Mouse (Mus musculus): Measurements from ENCODE around the gene Gm20737.
"Not testable (repeated sequence)": the region's sequence is repeated elsewhere in the genome, so short reads cannot be mapped to it uniquely, and the experiment has no call there.

Gene Gm20737

DNA sequence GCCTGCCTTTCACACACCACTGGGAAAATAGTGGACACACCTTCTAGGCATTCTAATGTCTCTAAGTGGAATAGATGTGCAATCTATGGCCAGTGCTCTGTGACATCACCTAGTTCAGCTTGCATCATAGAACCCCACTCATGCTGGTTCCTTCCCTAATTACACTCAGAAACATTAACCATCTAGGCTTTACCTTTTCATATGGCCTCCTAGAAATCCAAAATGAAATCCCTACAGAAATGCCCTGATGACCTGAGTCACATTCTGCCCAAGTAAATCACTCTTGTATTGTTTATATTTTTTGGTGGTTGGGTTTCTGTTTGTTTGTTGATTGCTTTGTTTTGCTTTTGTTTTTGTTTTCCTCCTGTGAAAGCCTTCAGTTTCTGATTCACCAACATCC lies at the start of gene Gm20737:
TSS of gene Gm20737 (minus strand) at position 101 of the 400 bp plus-strand sequence.
- in situ Hi-C loops (cut with MseI, MboI) = not testable (repeated sequence)

DNA sequence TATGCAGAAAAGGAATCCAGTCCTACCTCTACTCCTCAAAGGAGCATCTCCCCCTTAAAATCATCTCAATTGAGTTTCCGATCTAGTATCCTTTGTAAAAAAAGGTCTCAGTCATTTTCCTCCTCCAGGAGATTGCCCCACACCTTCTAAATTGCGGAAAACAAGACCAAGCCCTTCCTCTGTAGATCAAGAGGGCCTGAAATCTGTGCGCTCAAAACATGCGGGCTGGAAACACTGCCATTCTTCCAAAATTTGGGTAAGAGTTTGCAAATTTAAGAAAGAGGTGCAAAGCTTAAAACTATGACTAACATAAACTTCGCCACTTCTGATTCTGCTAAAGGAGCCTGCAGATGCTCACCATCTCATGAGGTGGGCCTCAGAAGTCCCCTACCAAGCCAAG lies 17.3 kb upstream of the Gm20737 start, which contains the start of gene Gm21775:
TSS of gene Gm21775 (plus strand) at position 301 of the 400 bp plus-strand sequence.
- in situ Hi-C loops (cut with MseI, MboI) = not testable (repeated sequence)

Data from mouse trophoblast stem cell (cell line).